In the genomic region with DNA sequence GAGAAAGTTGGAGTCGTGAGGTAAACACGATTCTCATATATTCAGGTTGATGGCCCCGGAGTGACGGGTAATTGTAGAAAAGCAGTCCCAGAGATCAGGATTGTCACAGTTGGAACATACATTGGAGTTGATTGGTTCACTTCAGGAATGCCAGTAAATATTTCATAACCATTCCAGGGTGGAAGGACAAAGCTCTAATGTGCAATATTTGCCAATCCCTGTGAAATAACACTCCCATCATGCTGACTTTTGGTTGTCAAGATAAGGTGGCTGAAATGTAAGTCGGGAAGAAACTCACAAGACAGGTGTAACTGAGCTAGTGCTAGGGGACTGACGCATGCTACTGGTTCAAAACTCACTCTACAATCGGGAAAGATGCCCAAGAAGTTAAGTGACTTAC, we compare ENCODE assay signal across 27 mouse cellular contexts. TPM values are rescaled to one million over a fixed set of nuclear protein-coding genes. Genes with fewer than 3 reads are reported as not detected.
DNase-seq lines count a peak whose midpoint lies in the region; ATAC-seq and TF ChIP-seq lines count a peak whose summit lies in the region.
"Had no signal": no experiment of that assay in that cellular context is flagged by ENCODE, and none has a peak within 500 bp of the region (broad histone marks: within the 10 kb centered on the region; RNA-seq: fewer than 3 reads in every experiment).

No protein-coding gene starts in this region.

- peak; percentile 97 for DNase-seq in liver, adult 2 months (ENCODE audit: extremely low read depth, low read depth, low spot score)
- DNase-seq in liver, embryonic 11.5 days (ENCODE audit: low spot score), result no peak
- peak; percentile 35 for DNase-seq in lung, postnatal 0 days (ENCODE audit: low spot score)
- DNase-seq in lung, postnatal 10 days, result no peak
- peak; percentile 46 for DNase-seq in Muller cell, postnatal 12 days (ENCODE audit: inconsistent ontology term)
- DNase-seq in neural tube, embryonic 10.5 days (ENCODE audit: extremely low spot score, low spot score), result no peak
- DNase-seq in T-cell, adult 2 months (ENCODE audit: low spot score), result no peak
- DNase-seq: adrenal gland, adult 2 months; adrenal gland, postnatal 14 days; cerebellum, adult 11 months; cerebellum, adult 2 months; cerebellum, adult 9-11 months; cerebellum, postnatal 25 days; gastrocnemius, postnatal 36 days; heart, adult 2 months; heart, postnatal 14 days had no signal

- H3K36me3 ChIP-seq in liver, adult 2 months (ENCODE audit: control insufficient read depth, insufficient read depth, low read length), result peaks cover 7% of the 10 kb centered on the region; the same call in 1 of the 2 replicates
- H3K36me3 ChIP-seq in liver, embryonic 11.5 days (ENCODE audit: control insufficient read depth, insufficient read depth, low read length), result no peaks in the 10 kb centered on the region
- H3K36me3 ChIP-seq in lung, postnatal 0 days (ENCODE audit: insufficient read depth, low read length), result no peaks in the 10 kb centered on the region
- H3K36me3 ChIP-seq: embryonic facial prominence, embryonic 12.5 days; embryonic facial prominence, embryonic 15.5 days; forebrain, embryonic 12.5 days; forebrain, embryonic 15.5 days; heart, embryonic 10.5 days; heart, embryonic 13.5 days; hindbrain, embryonic 12.5 days; hindbrain, embryonic 15.5 days had no signal

- peak overlapping the region; percentile 56; the same call in 1 of the 2 replicates for H3K9ac ChIP-seq in liver, adult 2 months (ENCODE audit: low read depth, low read length)
- no peak overlapping the region for H3K9ac ChIP-seq in liver, embryonic 11.5 days (ENCODE audit: low read depth, low read length)
- no peak overlapping the region for H3K9ac ChIP-seq in lung, postnatal 0 days (replicated peaks; ENCODE audit: low read depth)
- H3K9ac ChIP-seq: embryonic facial prominence, embryonic 12.5 days; embryonic facial prominence, embryonic 15.5 days; forebrain, embryonic 12.5 days; forebrain, embryonic 15.5 days; heart, embryonic 13.5 days; hindbrain, embryonic 12.5 days; hindbrain, embryonic 15.5 days had no signal

- H3K4me2 ChIP-seq in liver, embryonic 11.5 days, result no peak overlapping the region
- H3K4me2 ChIP-seq in lung, postnatal 0 days (replicated peaks; ENCODE audit: low read depth, low read length), result no peak overlapping the region
- H3K4me2 ChIP-seq: embryonic facial prominence, embryonic 12.5 days; embryonic facial prominence, embryonic 15.5 days; forebrain, embryonic 12.5 days; forebrain, embryonic 15.5 days; heart, embryonic 13.5 days; hindbrain, embryonic 12.5 days; hindbrain, embryonic 15.5 days had no signal

- H3K9me3 ChIP-seq in liver, embryonic 11.5 days (ENCODE audit: control insufficient read depth, low read length), result no peaks in the 10 kb centered on the region
- no peaks in the 10 kb centered on the region for H3K9me3 ChIP-seq in lung, postnatal 0 days (ENCODE audit: low read length)
- H3K9me3 ChIP-seq: embryonic facial prominence, embryonic 12.5 days; embryonic facial prominence, embryonic 15.5 days; forebrain, embryonic 12.5 days; forebrain, embryonic 15.5 days; heart, embryonic 10.5 days; heart, embryonic 13.5 days; hindbrain, embryonic 12.5 days; hindbrain, embryonic 15.5 days had no signal

- H3K79me2 ChIP-seq in liver, adult 2 months (ENCODE audit: control insufficient read depth, insufficient read depth, low read length), result peaks cover 20% of the 10 kb centered on the region

- H3K27me3 ChIP-seq in liver, adult 2 months (ENCODE audit: control insufficient read depth, insufficient read depth, low read length), result no peaks in the 10 kb centered on the region
- H3K27me3 ChIP-seq in liver, embryonic 11.5 days (replicated peaks; ENCODE audit: control insufficient read depth, insufficient read depth, low read length), result no peaks in the 10 kb centered on the region
- H3K27me3 ChIP-seq in lung, postnatal 0 days (replicated peaks; ENCODE audit: insufficient read depth, low read length), result no peaks in the 10 kb centered on the region
- H3K27me3 ChIP-seq: embryonic facial prominence, embryonic 12.5 days; embryonic facial prominence, embryonic 15.5 days; forebrain, embryonic 12.5 days; forebrain, embryonic 15.5 days; heart, embryonic 13.5 days; hindbrain, embryonic 12.5 days; hindbrain, embryonic 15.5 days had no signal

- no peak for TF ChIP-seq POLR2A in liver, adult 2 months (IDR thresholded peaks at IDR 0.05; ENCODE audit: extremely low read depth, insufficient read depth, low read length)

- no peak for TF ChIP-seq CTCF in liver, adult 2 months (IDR thresholded peaks at IDR 0.05; ENCODE audit: low read depth, low read length)
- TF ChIP-seq CTCF in lung, postnatal 0 days (IDR thresholded peaks at IDR 0.05), result no peak

- no peak for ATAC-seq in liver, embryonic 11.5 days (replicated peaks; ENCODE audit: low FRiP score)
- ATAC-seq in lung, postnatal 0 days, result 0 out of 2 replicates have a peak, but pooled peaks have one; percentile 23
- ATAC-seq: CD4-positive, CD25-positive, alpha-beta regulatory T cell, adult 4 months; forebrain, embryonic 15.5 days had no signal

- H3K27ac ChIP-seq in liver, adult 2 months (replicated peaks; ENCODE audit: insufficient read depth, low read depth, low read length), result peak overlapping the region; percentile 77
- no peak overlapping the region for H3K27ac ChIP-seq in liver, embryonic 11.5 days (ENCODE audit: low read depth, low read length)
- no peak overlapping the region for H3K27ac ChIP-seq in lung, postnatal 0 days (ENCODE audit: low read length)
- H3K27ac ChIP-seq: embryonic facial prominence, embryonic 12.5 days; embryonic facial prominence, embryonic 15.5 days; forebrain, embryonic 12.5 days; forebrain, embryonic 15.5 days; heart, adult 2 months; heart, embryonic 10.5 days; heart, embryonic 13.5 days; hindbrain, embryonic 12.5 days; hindbrain, embryonic 15.5 days had no signal

- WGBS in liver, adult 2 months, result 29% methylated on average over 7 of the region's 7 CpGs
- WGBS in liver, embryonic 11.5 days, result 83% methylated on average over 7 of the region's 7 CpGs
- WGBS in lung, postnatal 0 days, result 69% methylated on average over 7 of the region's 7 CpGs

- H3K4me3 ChIP-seq in liver, adult 2 months (ENCODE audit: insufficient read depth, low read depth, low read length), result no peak overlapping the region
- H3K4me3 ChIP-seq in liver, embryonic 11.5 days (ENCODE audit: low read depth, low read length), result no peak overlapping the region
- no peak overlapping the region for H3K4me3 ChIP-seq in lung, postnatal 0 days (ENCODE audit: low read depth, low read length)
- H3K4me3 ChIP-seq: embryonic facial prominence, embryonic 12.5 days; embryonic facial prominence, embryonic 15.5 days; erythroblast, embryonic 14.5 days; forebrain, embryonic 12.5 days; forebrain, embryonic 15.5 days; heart, adult 2 months; heart, embryonic 10.5 days; heart, embryonic 13.5 days; hindbrain, embryonic 12.5 days; hindbrain, embryonic 15.5 days had no signal

- TF ChIP-seq EP300 in lung, postnatal 0 days (IDR thresholded peaks at IDR 0.05), result no peak

- peaks cover 37% of the 10 kb centered on the region for H3K4me1 ChIP-seq in liver, adult 2 months (ENCODE audit: control insufficient read depth, insufficient read depth, low read length)
- H3K4me1 ChIP-seq in liver, embryonic 11.5 days (replicated peaks; ENCODE audit: control insufficient read depth, insufficient read depth, low read length), result no peaks in the 10 kb centered on the region
- no peaks in the 10 kb centered on the region for H3K4me1 ChIP-seq in lung, postnatal 0 days (ENCODE audit: insufficient read depth, low read depth, low read length)
- H3K4me1 ChIP-seq: embryonic facial prominence, embryonic 12.5 days; embryonic facial prominence, embryonic 15.5 days; forebrain, embryonic 12.5 days; forebrain, embryonic 15.5 days; heart, embryonic 10.5 days; hindbrain, embryonic 12.5 days; hindbrain, embryonic 15.5 days had no signal

RNA-seq across cellular contexts. Expression of a gene that starts 22.2 kb away (rescaled TPM):
- total RNA-seq in liver, adult 2 months (2014; rRNA removed), result 67.7 and 72.0 TPM in 2 replicates
- 13.5 and 13.9 TPM in 2 replicates for polyA plus RNA-seq in liver, adult 2 months (2012; rRNA removed)
- polyA plus RNA-seq in liver, embryonic 11.5 days (2014; fragmentation: Nextera tagmentation; extraction: Ambion mirVana), result 7.8 and 8.2 TPM in 2 replicates
- 9.3 and 9.5 TPM in 2 replicates for polyA plus RNA-seq in lung, postnatal 0 days (2015; fragmentation: Nextera tagmentation; extraction: Ambion mirVana)
- total RNA-seq: MEL had no signal
- polyA plus RNA-seq: erythroblast, embryonic 14.5 days had no signal

Comparison
In these comparisons a context has a peak if more than half of its experiments do, and no peak if none do; other contexts are left out.
1. DNase-seq: peak in liver, adult 2 months (single experiment), lung, postnatal 0 days (single experiment) and Muller cell, postnatal 12 days (single experiment); none in liver, embryonic 11.5 days (single experiment), lung, postnatal 10 days (single experiment), neural tube, embryonic 10.5 days (single experiment) and T-cell, adult 2 months (single experiment).